Mouse (Mus musculus): Measurements from ENCODE around the gene Amz1.

The Amz1 gene

DNA sequence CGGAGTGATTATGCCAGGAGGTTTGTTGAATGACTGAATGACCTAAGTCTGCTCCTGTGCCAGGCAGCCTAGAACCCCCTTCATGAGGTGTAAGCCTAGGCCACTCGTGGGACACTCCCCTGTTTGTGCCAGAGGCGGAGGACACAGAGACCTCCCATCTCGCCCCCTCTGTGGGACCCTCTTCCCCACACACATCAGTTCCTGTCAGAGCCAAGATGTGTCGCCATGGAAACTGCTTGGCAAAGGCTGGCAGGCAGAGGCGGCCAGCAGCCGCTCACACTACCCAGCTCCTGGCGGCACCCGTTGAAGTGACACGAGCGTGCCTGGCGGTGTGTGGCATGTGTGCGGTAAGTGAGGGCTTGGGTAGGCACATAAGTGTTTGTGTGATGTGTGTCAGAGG lies at the start of gene Amz1:
Amz1 (plus strand) TSS at position 306 of the 400 bp plus-strand sequence.
- DNase-seq = no peak

DNA sequence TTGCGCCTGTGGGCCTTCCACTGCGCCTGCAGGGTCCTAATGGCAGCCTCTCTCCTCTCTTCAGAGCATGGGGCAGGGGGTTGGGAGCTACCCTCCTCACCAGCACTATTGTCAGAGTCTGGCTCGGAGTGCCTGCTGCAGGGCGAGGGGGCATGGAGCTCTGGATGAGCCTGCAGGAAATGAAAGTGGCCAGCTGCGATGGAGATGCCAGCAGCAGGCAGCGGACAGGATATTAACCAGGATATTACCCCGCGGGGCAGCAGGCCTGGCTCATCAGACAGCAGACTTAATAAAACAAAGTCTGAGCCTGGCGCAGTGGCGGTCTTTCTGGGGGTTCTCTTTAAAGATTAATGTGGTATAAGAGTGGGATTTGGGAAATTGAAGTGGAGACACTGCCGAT lies 48.8 kb upstream of the Amz1 start:
- no peak for DNase-seq

DNA sequence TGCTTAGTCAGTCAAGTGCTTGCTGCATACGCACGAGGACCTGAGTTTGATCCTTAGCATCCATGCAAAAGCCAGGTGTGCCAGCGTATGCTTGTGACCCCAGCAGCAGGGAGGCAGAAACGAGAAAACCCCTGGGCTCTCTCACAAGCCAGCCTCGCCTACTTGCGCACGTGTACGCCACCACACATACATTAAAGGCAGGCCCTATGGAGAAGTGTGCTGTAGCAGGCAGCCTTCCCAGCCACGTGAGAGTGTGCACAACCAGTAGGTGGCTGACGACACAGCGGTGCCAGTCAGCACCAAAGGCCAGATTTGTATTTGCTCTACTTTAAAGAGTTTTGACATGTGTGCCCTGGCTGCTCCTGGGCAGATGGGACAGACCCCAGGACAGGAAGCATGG lies 48.3 kb upstream of the Amz1 start:
- DNase-seq = no peak

GRCm38 (mm10) chr5:140677137-140677536 lies 46.8 kb upstream of the Amz1 start:
- DNase-seq = peak; percentile 41 to 57

DNA sequence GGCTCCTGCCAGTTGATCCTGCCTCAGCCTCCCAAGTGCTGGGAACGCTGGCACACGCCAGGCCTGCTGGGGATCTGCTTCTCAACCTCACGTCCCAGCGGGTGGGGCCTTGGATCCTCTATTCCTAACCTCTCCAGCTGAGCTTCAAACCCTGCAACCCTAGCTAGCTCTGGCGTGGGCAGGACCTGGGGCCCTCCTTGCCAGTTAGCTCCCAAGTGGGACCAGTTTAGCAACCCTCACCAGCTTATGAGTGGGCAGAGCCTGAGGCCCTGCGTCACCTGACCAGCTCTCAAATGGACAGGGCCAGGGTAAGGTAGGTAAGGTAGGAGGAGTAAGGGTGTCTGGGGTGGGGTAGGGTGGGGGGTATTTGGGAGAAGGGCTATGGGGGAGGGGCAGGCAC lies 43.9 kb upstream of the Amz1 start:
- DNase-seq = no peak

DNA sequence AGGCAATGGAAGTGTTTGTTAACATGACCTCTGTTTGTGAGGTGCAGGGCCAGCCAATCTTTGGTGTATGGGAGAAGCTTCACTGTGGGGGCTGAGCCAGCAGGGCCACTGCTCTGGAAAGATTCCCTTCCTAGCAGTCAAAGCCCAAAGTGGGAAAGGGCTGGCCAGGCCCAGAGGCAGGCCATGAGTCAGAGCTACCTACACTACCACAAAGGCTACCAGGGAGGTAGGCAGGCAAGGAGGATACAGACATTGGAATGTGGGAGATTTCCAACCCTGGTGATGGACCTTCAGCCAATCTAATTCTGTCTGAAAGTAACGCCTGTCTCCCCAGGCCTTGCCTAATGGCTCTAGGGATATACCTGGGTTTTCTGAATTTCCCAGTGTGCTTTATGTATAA lies 43.0 kb upstream of the Amz1 start:
- no peak for DNase-seq

- DNase-seq = no peak
These were observed 41.8 kb upstream of the Amz1 start for GRCm38 (mm10) chr5:140682113-140682512.

GRCm38 (mm10) chr5:140684343-140685148 lies 39.4 kb upstream of the Amz1 start:
- DNase-seq = peak; percentile 72 to 74

GRCm38 (mm10) chr5:140688434-140688833 lies 35.5 kb upstream of the Amz1 start:
- no peak for DNase-seq

DNA sequence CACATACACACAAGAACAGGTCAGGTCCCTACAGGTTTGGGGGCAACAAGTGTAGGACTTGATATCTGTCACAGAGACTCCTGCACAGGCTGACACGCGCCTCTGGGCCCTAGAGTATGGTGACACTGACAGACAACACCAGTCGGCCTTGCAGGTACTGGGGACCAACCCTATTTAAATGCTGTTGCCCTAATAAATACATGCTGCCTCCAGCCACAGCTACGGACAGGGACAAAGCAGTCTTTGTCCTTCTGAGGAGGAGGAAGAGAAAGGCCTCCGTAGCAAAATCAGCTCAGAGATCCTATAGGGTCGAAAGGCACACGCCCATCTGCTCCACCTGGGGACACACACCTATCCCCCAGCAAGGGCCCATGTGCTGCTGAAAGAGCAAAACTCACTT lies 27.9 kb upstream of the Amz1 start:
- no peak for DNase-seq

- no peak for DNase-seq
These were observed 24.2 kb upstream of the Amz1 start for GRCm38 (mm10) chr5:140699776-140700175.

DNA sequence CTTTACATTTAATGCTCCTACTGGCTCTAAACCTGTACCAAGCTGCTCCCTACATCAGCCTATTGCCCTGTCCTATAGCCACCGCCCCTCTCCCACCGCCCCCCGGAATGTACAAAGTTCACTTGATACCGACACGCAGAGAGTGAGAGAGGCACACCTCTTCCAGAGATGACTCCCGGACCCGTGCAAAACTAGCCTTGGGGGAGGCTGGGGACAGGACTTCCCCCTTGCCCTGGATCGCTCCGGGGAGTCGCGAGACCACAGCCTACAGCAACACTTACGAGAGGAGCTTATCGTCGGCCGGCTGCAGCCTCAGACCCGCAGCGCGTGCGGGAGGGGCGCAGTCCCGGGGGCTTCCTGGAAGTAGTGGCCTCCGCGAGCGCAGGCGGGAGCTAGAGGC lies 22.3 kb upstream of the Amz1 start:
- no peak for DNase-seq

GRCm38 (mm10) chr5:140702103-140702513 lies 21.8 kb upstream of the Amz1 start, which contains the start of gene Iqce:
Gene Iqce, minus strand, starts transcription at chr5:140702378.
- peak; percentile 93 to 94 for DNase-seq

GRCm38 (mm10) chr5:140702618-140703175 lies 21.2 kb upstream of the Amz1 start:
- peak; percentile 3 to 10 for DNase-seq

- DNase-seq = no peak
These were observed 20.2 kb upstream of the Amz1 start for GRCm38 (mm10) chr5:140703480-140704377.

- peak; percentile 100 for DNase-seq
These were observed 19.3 kb upstream of the Amz1 start, which contains the start of gene Brat1 for GRCm38 (mm10) chr5:140704378-140705251. Gene Brat1, plus strand, starts transcription at chr5:140705011.

DNA sequence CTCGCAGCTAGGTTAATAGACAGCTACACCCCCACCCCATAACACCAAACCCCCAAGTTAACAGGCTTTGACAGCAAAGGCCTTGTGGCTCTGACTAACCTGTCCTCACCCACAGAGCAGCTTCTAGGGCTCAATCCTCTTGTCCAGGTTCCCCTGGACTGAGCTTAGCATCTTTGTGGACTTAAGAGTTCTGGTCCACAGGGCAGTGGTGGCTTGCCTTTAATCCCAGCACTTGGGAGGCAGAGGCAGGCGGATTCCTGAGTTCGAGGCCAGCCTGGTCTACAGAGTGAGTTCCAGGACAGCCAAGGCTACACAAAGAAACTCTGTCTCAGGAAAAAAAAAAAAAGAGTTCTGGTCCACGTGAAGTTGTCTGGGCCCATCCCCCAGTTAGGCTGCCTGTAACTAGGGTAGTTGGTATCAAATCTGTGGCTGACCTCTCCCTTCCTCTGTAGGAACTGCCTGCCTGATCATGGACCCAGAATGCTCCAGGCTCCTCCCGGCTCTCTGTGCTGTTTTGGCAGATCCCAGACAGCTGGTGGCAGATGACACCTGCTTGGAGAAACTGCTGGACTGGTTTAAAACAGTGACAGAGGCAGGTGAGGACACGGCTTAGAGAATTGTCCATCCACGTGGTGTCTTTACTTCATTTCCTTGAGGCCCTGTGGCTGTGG lies 18.3 kb upstream of the Amz1 start:
- peak in 1 of 2 experiments; percentile 10 for DNase-seq

GRCm38 (mm10) chr5:140710315-140710714 lies 13.6 kb upstream of the Amz1 start:
- no peak for DNase-seq

GRCm38 (mm10) chr5:140711040-140711439 lies 12.9 kb upstream of the Amz1 start:
- no peak for DNase-seq

- DNase-seq = no peak
These were observed 3.2 kb upstream of the Amz1 start for GRCm38 (mm10) chr5:140720773-140721172.

GRCm38 (mm10) chr5:140722121-140722520 lies 1.8 kb upstream of the Amz1 start:
- DNase-seq = no peak

Data from B cell, adult 2 months (primary cell).